Mouse (Mus musculus): Measurements from ENCODE around the gene Myl9. TPM values are rescaled to one million over a fixed set of nuclear protein-coding genes. Genes with fewer than 3 reads are reported as not detected.

Myl9 gene
- polyA plus RNA-seq, 1 experiment, result 954 TPM

GRCm38 (mm10) chr2:156741998-156742397 lies 33.2 kb upstream of the Myl9 start:
- TF ChIP-seq MYOD1 (IDR thresholded peaks at IDR 0.05; ENCODE audit: control insufficient read depth, insufficient read length, low read depth) (no peak), MYOG (IDR thresholded peaks at IDR 0.05; ENCODE audit: control insufficient read depth, extremely low read depth, insufficient read length) (no peak), CTCF (IDR thresholded peaks at IDR 0.05; ENCODE audit: control insufficient read depth, insufficient read depth, insufficient read length) (no peak), FOSL1 (IDR thresholded peaks at IDR 0.05; ENCODE audit: insufficient read depth, low read length, poor library complexity, severe bottlenecking) (no peak), USF1 (IDR thresholded peaks at IDR 0.05; ENCODE audit: low read depth) (no peak), MAX (IDR thresholded peaks at IDR 0.05) (no peak), CEBPB (IDR thresholded peaks at IDR 0.05; ENCODE audit: low read depth) (no peak)
- H3K36me3 ChIP-seq (ENCODE audit: control insufficient read depth, insufficient read depth), result peaks cover 10% of the 10 kb centered on the region
- H3ac ChIP-seq (ENCODE audit: control insufficient read depth, insufficient read length, low read depth), result no peak overlapping the region
- H3K4me3 ChIP-seq (ENCODE audit: insufficient read depth, poor library complexity, severe bottlenecking), result no peak overlapping the region
- H3K79me2 ChIP-seq (ENCODE audit: control insufficient read depth, insufficient read depth), result peaks cover 90% of the 10 kb centered on the region
- no peaks in the 10 kb centered on the region for H3K27me3 ChIP-seq (ENCODE audit: control insufficient read depth, insufficient read depth, insufficient read length)
- H3K79me3 ChIP-seq (ENCODE audit: low read depth), result peaks cover 60% of the 10 kb centered on the region

GRCm38 (mm10) chr2:156743248-156743647 lies 32.0 kb upstream of the Myl9 start:
- Histone ChIP-seq H3K79me3 (ENCODE audit: low read depth) (peaks cover 50% of the 10 kb centered on the region), H3K36me3 (ENCODE audit: control insufficient read depth, insufficient read depth) (peaks cover 22% of the 10 kb centered on the region), H3ac (ENCODE audit: control insufficient read depth, insufficient read length, low read depth) (no peak overlapping the region), H3K4me3 (ENCODE audit: insufficient read depth, poor library complexity, severe bottlenecking) (no peak overlapping the region), H3K27me3 (ENCODE audit: control insufficient read depth, insufficient read depth, insufficient read length) (no peaks in the 10 kb centered on the region), H3K79me2 (ENCODE audit: control insufficient read depth, insufficient read depth) (peaks cover 78% of the 10 kb centered on the region)
- TF ChIP-seq USF1 (IDR thresholded peaks at IDR 0.05; ENCODE audit: low read depth) (no peak), MYOD1 (IDR thresholded peaks at IDR 0.05; ENCODE audit: control insufficient read depth, insufficient read length, low read depth) (no peak), MYOG (IDR thresholded peaks at IDR 0.05; ENCODE audit: control insufficient read depth, extremely low read depth, insufficient read length) (no peak), CTCF (IDR thresholded peaks at IDR 0.05; ENCODE audit: control insufficient read depth, insufficient read depth, insufficient read length) (no peak), CEBPB (IDR thresholded peaks at IDR 0.05; ENCODE audit: low read depth) (no peak), FOSL1 (IDR thresholded peaks at IDR 0.05; ENCODE audit: insufficient read depth, low read length, poor library complexity, severe bottlenecking) (no peak), MAX (IDR thresholded peaks at IDR 0.05) (no peak)

GRCm38 (mm10) chr2:156744414-156744813 lies 30.8 kb upstream of the Myl9 start:
- Histone ChIP-seq H3K27me3 (ENCODE audit: control insufficient read depth, insufficient read depth, insufficient read length) (no peaks in the 10 kb centered on the region), H3K36me3 (ENCODE audit: control insufficient read depth, insufficient read depth) (peaks cover 27% of the 10 kb centered on the region), H3K79me2 (ENCODE audit: control insufficient read depth, insufficient read depth) (peaks cover 66% of the 10 kb centered on the region), H3K4me3 (ENCODE audit: insufficient read depth, poor library complexity, severe bottlenecking) (no peak overlapping the region), H3ac (ENCODE audit: control insufficient read depth, insufficient read length, low read depth) (no peak overlapping the region), H3K79me3 (ENCODE audit: low read depth) (peaks cover 43% of the 10 kb centered on the region)
- TF ChIP-seq USF1 (IDR thresholded peaks at IDR 0.05; ENCODE audit: low read depth) (no peak), FOSL1 (IDR thresholded peaks at IDR 0.05; ENCODE audit: insufficient read depth, low read length, poor library complexity, severe bottlenecking) (no peak), MYOD1 (IDR thresholded peaks at IDR 0.05; ENCODE audit: control insufficient read depth, insufficient read length, low read depth) (no peak), MAX (IDR thresholded peaks at IDR 0.05) (no peak)

- Histone ChIP-seq H3K4me3 (ENCODE audit: insufficient read depth, poor library complexity, severe bottlenecking) (no peak overlapping the region), H3K27me3 (ENCODE audit: control insufficient read depth, insufficient read depth, insufficient read length) (no peaks in the 10 kb centered on the region), H3K79me2 (ENCODE audit: control insufficient read depth, insufficient read depth) (peaks cover 37% of the 10 kb centered on the region), H3ac (ENCODE audit: control insufficient read depth, insufficient read length, low read depth) (no peak overlapping the region), H3K79me3 (ENCODE audit: low read depth) (peaks cover 16% of the 10 kb centered on the region), H3K36me3 (ENCODE audit: control insufficient read depth, insufficient read depth) (peaks cover 47% of the 10 kb centered on the region)
- no peak for TF ChIP-seq MYOG (IDR thresholded peaks at IDR 0.05; ENCODE audit: control insufficient read depth, extremely low read depth, insufficient read length)
- TF ChIP-seq USF1 (IDR thresholded peaks at IDR 0.05; ENCODE audit: low read depth), result no peak
- no peak for TF ChIP-seq CTCF (IDR thresholded peaks at IDR 0.05; ENCODE audit: control insufficient read depth, insufficient read depth, insufficient read length)
- TF ChIP-seq FOSL1 (IDR thresholded peaks at IDR 0.05; ENCODE audit: insufficient read depth, low read length, poor library complexity, severe bottlenecking), result no peak
- TF ChIP-seq MAX (IDR thresholded peaks at IDR 0.05), result no peak
- TF ChIP-seq CEBPB (IDR thresholded peaks at IDR 0.05; ENCODE audit: low read depth), result no peak
- no peak for TF ChIP-seq MYOD1 (IDR thresholded peaks at IDR 0.05; ENCODE audit: control insufficient read depth, insufficient read length, low read depth)
These were observed 27.9 kb upstream of the Myl9 start for GRCm38 (mm10) chr2:156747315-156747714.

- no peak for TF ChIP-seq FOSL1 (IDR thresholded peaks at IDR 0.05; ENCODE audit: insufficient read depth, low read length, poor library complexity, severe bottlenecking)
- TF ChIP-seq MAX (IDR thresholded peaks at IDR 0.05), result no peak
- no peak for TF ChIP-seq CEBPB (IDR thresholded peaks at IDR 0.05; ENCODE audit: low read depth)
- no peak for TF ChIP-seq USF1 (IDR thresholded peaks at IDR 0.05; ENCODE audit: low read depth)
- no peak for TF ChIP-seq MYOG (IDR thresholded peaks at IDR 0.05; ENCODE audit: control insufficient read depth, extremely low read depth, insufficient read length)
- no peak for TF ChIP-seq MYOD1 (IDR thresholded peaks at IDR 0.05; ENCODE audit: control insufficient read depth, insufficient read length, low read depth)
- TF ChIP-seq CTCF (IDR thresholded peaks at IDR 0.05; ENCODE audit: control insufficient read depth, insufficient read depth, insufficient read length), result no peak
- peaks cover 3% of the 10 kb centered on the region for H3K79me3 ChIP-seq (ENCODE audit: low read depth)
- peaks cover 67% of the 10 kb centered on the region for H3K36me3 ChIP-seq (ENCODE audit: control insufficient read depth, insufficient read depth)
- H3K4me3 ChIP-seq (ENCODE audit: insufficient read depth, poor library complexity, severe bottlenecking), result no peak overlapping the region
- H3ac ChIP-seq (ENCODE audit: control insufficient read depth, insufficient read length, low read depth), result no peak overlapping the region
- H3K27me3 ChIP-seq (ENCODE audit: control insufficient read depth, insufficient read depth, insufficient read length), result no peaks in the 10 kb centered on the region
- H3K79me2 ChIP-seq (ENCODE audit: control insufficient read depth, insufficient read depth), result peaks cover 13% of the 10 kb centered on the region
These were observed 25.5 kb upstream of the Myl9 start for GRCm38 (mm10) chr2:156749687-156750086.

- Histone ChIP-seq H3K4me3 (ENCODE audit: insufficient read depth, poor library complexity, severe bottlenecking) (no peak overlapping the region), H3ac (ENCODE audit: control insufficient read depth, insufficient read length, low read depth) (no peak overlapping the region), H3K27me3 (ENCODE audit: control insufficient read depth, insufficient read depth, insufficient read length) (no peaks in the 10 kb centered on the region), H3K79me3 (ENCODE audit: low read depth) (no peaks in the 10 kb centered on the region), H3K79me2 (ENCODE audit: control insufficient read depth, insufficient read depth) (no peaks in the 10 kb centered on the region), H3K36me3 (ENCODE audit: control insufficient read depth, insufficient read depth) (peaks cover 75% of the 10 kb centered on the region)
- no peak for TF ChIP-seq USF1 (IDR thresholded peaks at IDR 0.05; ENCODE audit: low read depth)
- no peak for TF ChIP-seq MAX (IDR thresholded peaks at IDR 0.05)
These were observed 18.3 kb upstream of the Myl9 start for GRCm38 (mm10) chr2:156756937-156757336.

Measured in C2C12 (cell line).